Mouse (Mus musculus) E14TG2a.4 (cell line): ENCODE measurements at regions not wholly inside any gene's neighbourhood (a gene's known extent, or its start where the extent isn't known, plus 50 kb on each side); places are given as distances from the start of the nearest gene placed in this dataset.

Experiments
- CTCF ChIP-seq: conservative IDR thresholded peaks from 2 replicates; pipeline ENCODE4 v1.5.1; 2014; ENCODE audit warnings: low read length
- NANOG ChIP-seq: IDR thresholded peaks from 2 replicates; pipeline ENCODE4 v1.6.1; 2014; ENCODE audit warnings: borderline replicate concordance, low read length, mixed read lengths
- POU5F1 ChIP-seq: IDR thresholded peaks from 2 replicates; pipeline ENCODE4 v1.6.1; 2014; ENCODE audit warnings: low read length, borderline replicate concordance

DNA sequence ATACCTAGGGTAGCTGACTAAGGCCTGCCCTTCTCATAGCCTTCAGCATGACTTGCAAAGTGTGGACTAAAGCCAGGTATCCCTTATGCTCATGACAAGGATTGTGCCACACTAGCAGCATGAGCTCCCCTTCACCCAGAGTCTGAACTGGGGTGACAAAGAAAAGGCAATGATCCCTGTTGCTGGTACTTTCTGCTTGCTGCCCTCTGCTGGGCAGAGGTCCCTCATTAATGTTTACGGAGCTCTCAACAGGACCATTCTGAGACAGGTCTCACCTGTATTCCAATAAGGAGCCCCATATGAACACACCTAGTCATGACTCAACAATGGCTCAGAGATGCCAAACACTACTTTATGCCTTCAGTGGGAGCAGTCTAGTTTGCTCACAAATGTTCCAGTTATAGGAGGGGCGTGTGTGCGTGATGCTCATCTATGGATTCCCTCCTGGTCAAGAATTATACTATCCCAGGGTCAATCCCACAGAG, 52.0 kb upstream of the Shh start:
- TF ChIP-seq CTCF (no peak), NANOG (no peak), POU5F1 (no peak)
